Mouse (Mus musculus): ENCODE data around the gene Atg101. TPM values are rescaled to one million over a fixed set of nuclear protein-coding genes. Genes with fewer than 3 reads are reported as not detected.

The Atg101 gene
- polyA plus RNA-seq, 1 experiment from 2014 or later = 64.1 TPM

GRCm38 (mm10) chr15:101308440-101309348, 24.6 kb downstream of the Atg101 start:
- 45% methylated on average over 13 of the region's 13 CpGs for WGBS
- ATAC-seq (ENCODE audit: insufficient number of reproducible peaks, insufficient read depth, low FRiP score, low read depth) = peak; percentile 42; the same call in 1 of the 2 replicates
- H3K4me3 ChIP-seq (ENCODE audit: low read depth, low read length) = no peak overlapping the region
- peaks cover 15% of the 10 kb centered on the region for H3K4me1 ChIP-seq (ENCODE audit: control insufficient read depth, insufficient read depth, low read length)
- H3K9me3 ChIP-seq (ENCODE audit: control insufficient read depth, low read depth, low read length) = no peaks in the 10 kb centered on the region
- H3K27me3 ChIP-seq (ENCODE audit: control insufficient read depth, insufficient read depth, low read length) = no peaks in the 10 kb centered on the region
- no peaks in the 10 kb centered on the region for H3K36me3 ChIP-seq (ENCODE audit: control insufficient read depth, insufficient read depth, low read length)
- H3K4me2 ChIP-seq (replicated peaks; ENCODE audit: low read depth, low read length) = no peak overlapping the region
- peak overlapping the region; percentile 0; the same call in 1 of the 2 replicates for H3K27ac ChIP-seq (ENCODE audit: low read length)
- no peak overlapping the region for H3K9ac ChIP-seq (replicated peaks; ENCODE audit: low read depth, low read length)

- ATAC-seq (ENCODE audit: insufficient number of reproducible peaks, insufficient read depth, low FRiP score, low read depth) = no peak
- Histone ChIP-seq H3K4me3 (ENCODE audit: low read depth, low read length) (no peak overlapping the region), H3K4me2 (replicated peaks; ENCODE audit: low read depth, low read length) (no peak overlapping the region), H3K27me3 (ENCODE audit: control insufficient read depth, insufficient read depth, low read length) (no peaks in the 10 kb centered on the region), H3K27ac (ENCODE audit: low read length) (peak overlapping the region; percentile 0; the same call in 1 of the 2 replicates), H3K36me3 (ENCODE audit: control insufficient read depth, insufficient read depth, low read length) (no peaks in the 10 kb centered on the region), H3K9ac (replicated peaks; ENCODE audit: low read depth, low read length) (no peak overlapping the region), H3K9me3 (ENCODE audit: control insufficient read depth, low read depth, low read length) (no peaks in the 10 kb centered on the region), H3K4me1 (ENCODE audit: control insufficient read depth, insufficient read depth, low read length) (peaks cover 15% of the 10 kb centered on the region)
- 17% methylated on average over 5 of the region's 5 CpGs for WGBS
These were observed 25.4 kb downstream of the Atg101 start for GRCm38 (mm10) chr15:101309493-101309892.

GRCm38 (mm10) chr15:101311087-101311770, 27.2 kb downstream of the Atg101 start:
- no peak for ATAC-seq (ENCODE audit: insufficient number of reproducible peaks, insufficient read depth, low FRiP score, low read depth)
- 54% methylated on average over 14 of the region's 15 CpGs for WGBS
- H3K27ac ChIP-seq (ENCODE audit: low read length) = no peak overlapping the region
- no peaks in the 10 kb centered on the region for H3K27me3 ChIP-seq (ENCODE audit: control insufficient read depth, insufficient read depth, low read length)
- H3K4me2 ChIP-seq (replicated peaks; ENCODE audit: low read depth, low read length) = no peak overlapping the region
- H3K9ac ChIP-seq (replicated peaks; ENCODE audit: low read depth, low read length) = no peak overlapping the region
- no peak overlapping the region for H3K4me3 ChIP-seq (ENCODE audit: low read depth, low read length)
- no peaks in the 10 kb centered on the region for H3K36me3 ChIP-seq (ENCODE audit: control insufficient read depth, insufficient read depth, low read length)
- H3K9me3 ChIP-seq (ENCODE audit: control insufficient read depth, low read depth, low read length) = no peaks in the 10 kb centered on the region
- peaks cover 15% of the 10 kb centered on the region for H3K4me1 ChIP-seq (ENCODE audit: control insufficient read depth, insufficient read depth, low read length)

- ATAC-seq (ENCODE audit: insufficient number of reproducible peaks, insufficient read depth, low FRiP score, low read depth) = no peak
- Histone ChIP-seq H3K27me3 (ENCODE audit: control insufficient read depth, insufficient read depth, low read length) (no peaks in the 10 kb centered on the region), H3K9ac (replicated peaks; ENCODE audit: low read depth, low read length) (no peak overlapping the region), H3K27ac (ENCODE audit: low read length) (no peak overlapping the region), H3K4me2 (replicated peaks; ENCODE audit: low read depth, low read length) (no peak overlapping the region), H3K4me1 (ENCODE audit: control insufficient read depth, insufficient read depth, low read length) (peaks cover 18% of the 10 kb centered on the region), H3K36me3 (ENCODE audit: control insufficient read depth, insufficient read depth, low read length) (no peaks in the 10 kb centered on the region), H3K9me3 (ENCODE audit: control insufficient read depth, low read depth, low read length) (no peaks in the 10 kb centered on the region), H3K4me3 (ENCODE audit: low read depth, low read length) (no peak overlapping the region)
- WGBS = 71% methylated on average over 6 of the region's 6 CpGs
These were observed 27.9 kb downstream of the Atg101 start for GRCm38 (mm10) chr15:101312006-101312405.

GRCm38 (mm10) chr15:101315378-101315777, 31.3 kb downstream of the Atg101 start:
- no peaks in the 10 kb centered on the region for H3K9me3 ChIP-seq (ENCODE audit: control insufficient read depth, low read depth, low read length)
- no peak overlapping the region for H3K27ac ChIP-seq (ENCODE audit: low read length)
- WGBS = 86% methylated on average over 4 of the region's 4 CpGs
- no peak overlapping the region for H3K4me2 ChIP-seq (replicated peaks; ENCODE audit: low read depth, low read length)
- no peaks in the 10 kb centered on the region for H3K36me3 ChIP-seq (ENCODE audit: control insufficient read depth, insufficient read depth, low read length)
- no peak overlapping the region for H3K9ac ChIP-seq (replicated peaks; ENCODE audit: low read depth, low read length)
- H3K4me3 ChIP-seq (ENCODE audit: low read depth, low read length) = no peak overlapping the region
- ATAC-seq (ENCODE audit: insufficient number of reproducible peaks, insufficient read depth, low FRiP score, low read depth) = no peak; the same call in 1 of the 2 replicates
- no peaks in the 10 kb centered on the region for H3K27me3 ChIP-seq (ENCODE audit: control insufficient read depth, insufficient read depth, low read length)
- H3K4me1 ChIP-seq (ENCODE audit: control insufficient read depth, insufficient read depth, low read length) = peaks cover 14% of the 10 kb centered on the region; the same call in 1 of the 2 replicates

GRCm38 (mm10) chr15:101315832-101316231, 31.8 kb downstream of the Atg101 start:
- peak; percentile 84; the same call in 1 of the 2 replicates for ATAC-seq (ENCODE audit: insufficient number of reproducible peaks, insufficient read depth, low FRiP score, low read depth)
- Histone ChIP-seq H3K9me3 (ENCODE audit: control insufficient read depth, low read depth, low read length) (no peaks in the 10 kb centered on the region), H3K9ac (replicated peaks; ENCODE audit: low read depth, low read length) (no peak overlapping the region), H3K4me3 (ENCODE audit: low read depth, low read length) (0 out of 2 replicates have a peak overlapping the region, but pooled peaks have one; percentile 13), H3K27ac (ENCODE audit: low read length) (no peak overlapping the region), H3K4me2 (replicated peaks; ENCODE audit: low read depth, low read length) (peak overlapping the region; percentile 39), H3K36me3 (ENCODE audit: control insufficient read depth, insufficient read depth, low read length) (no peaks in the 10 kb centered on the region), H3K27me3 (ENCODE audit: control insufficient read depth, insufficient read depth, low read length) (no peaks in the 10 kb centered on the region), H3K4me1 (ENCODE audit: control insufficient read depth, insufficient read depth, low read length) (peaks cover 14% of the 10 kb centered on the region; the same call in 1 of the 2 replicates)
- WGBS = 2% methylated on average over 11 of the region's 11 CpGs

GRCm38 (mm10) chr15:101316279-101316912, 32.3 kb downstream of the Atg101 start:
- peaks cover 20% of the 10 kb centered on the region; the same call in 1 of the 2 replicates for H3K4me1 ChIP-seq (ENCODE audit: control insufficient read depth, insufficient read depth, low read length)
- 54% methylated on average over 13 of the region's 13 CpGs for WGBS
- H3K9me3 ChIP-seq (ENCODE audit: control insufficient read depth, low read depth, low read length) = no peaks in the 10 kb centered on the region
- H3K27ac ChIP-seq (ENCODE audit: low read length) = no peak overlapping the region
- H3K9ac ChIP-seq (replicated peaks; ENCODE audit: low read depth, low read length) = no peak overlapping the region
- no peak for ATAC-seq (ENCODE audit: insufficient number of reproducible peaks, insufficient read depth, low FRiP score, low read depth)
- H3K4me2 ChIP-seq (replicated peaks; ENCODE audit: low read depth, low read length) = peak overlapping the region; percentile 39
- 0 out of 2 replicates have a peak overlapping the region, but pooled peaks have one; percentile 13 for H3K4me3 ChIP-seq (ENCODE audit: low read depth, low read length)
- H3K27me3 ChIP-seq (ENCODE audit: control insufficient read depth, insufficient read depth, low read length) = no peaks in the 10 kb centered on the region
- H3K36me3 ChIP-seq (ENCODE audit: control insufficient read depth, insufficient read depth, low read length) = no peaks in the 10 kb centered on the region

Measured in stomach, embryonic 14.5 days (tissue).